Mouse (Mus musculus): ENCODE results near the gene Spata20. TPM values are rescaled to one million over a fixed set of nuclear protein-coding genes. Genes with fewer than 3 reads are reported as not detected.

The Spata20 gene
- polyA plus RNA-seq (2014; fragmentation: Illumina TruSeq; extraction: RNeasy Lipid Tissue Mini Kit (QIAGEN cat#74804); ENCODE audit: low read depth, low replicate concordance), result 0.21 TPM

GRCm38 (mm10) chr11:94486001-94486400 is at the start of gene Spata20:
Gene Spata20 (minus strand): TSS chr11:94486179.

GRCm38 (mm10) chr11:94521219-94521843 is 35.4 kb upstream of the Spata20 start, which contains the start of gene Mycbpap:
Gene Mycbpap (minus strand): TSS chr11:94521742.

GRCm38 (mm10) chr11:94499661-94500152 is 13.7 kb upstream of the Spata20 start, which contains the start of gene Epn3:
Gene Epn3 (minus strand): TSS chr11:94499974.

GRCm38 (mm10) chr11:94473707-94474543 is 12.1 kb downstream of the Spata20 start, which contains the start of gene Cacna1g:
Gene Cacna1g (minus strand): TSS chr11:94474198.

Other genes with a start within 250 kb of the Spata20 start
- 6.1 TPM for gene Wfikkn2, start 240.2 kb downstream of the Spata20 start, polyA plus RNA-seq (2014; fragmentation: Illumina TruSeq; extraction: RNeasy Lipid Tissue Mini Kit (QIAGEN cat#74804); ENCODE audit: low read depth, low replicate concordance)
- not detected for gene Gm21885, start 204.3 kb downstream of the Spata20 start, polyA plus RNA-seq (2014; fragmentation: Illumina TruSeq; extraction: RNeasy Lipid Tissue Mini Kit (QIAGEN cat#74804); ENCODE audit: low read depth, low replicate concordance)
- 70.5 TPM for gene Luc7l3, start 164.2 kb downstream of the Spata20 start, polyA plus RNA-seq (2014; fragmentation: Illumina TruSeq; extraction: RNeasy Lipid Tissue Mini Kit (QIAGEN cat#74804); ENCODE audit: low read depth, low replicate concordance)
- gene Ankrd40, start 158.2 kb downstream of the Spata20 start, polyA plus RNA-seq (2014; fragmentation: Illumina TruSeq; extraction: RNeasy Lipid Tissue Mini Kit (QIAGEN cat#74804); ENCODE audit: low read depth, low replicate concordance), result 316 TPM
- gene Abcc3, start 93.2 kb downstream of the Spata20 start, polyA plus RNA-seq (2014; fragmentation: Illumina TruSeq; extraction: RNeasy Lipid Tissue Mini Kit (QIAGEN cat#74804); ENCODE audit: low read depth, low replicate concordance), result 1.2 TPM
- 28.5 TPM for gene Cacna1g, start 12.0 kb downstream of the Spata20 start, polyA plus RNA-seq (2014; fragmentation: Illumina TruSeq; extraction: RNeasy Lipid Tissue Mini Kit (QIAGEN cat#74804); ENCODE audit: low read depth, low replicate concordance)
- 22.0 TPM for gene Epn3, start 13.8 kb upstream of the Spata20 start, polyA plus RNA-seq (2014; fragmentation: Illumina TruSeq; extraction: RNeasy Lipid Tissue Mini Kit (QIAGEN cat#74804); ENCODE audit: low read depth, low replicate concordance)
- gene Mycbpap, start 35.6 kb upstream of the Spata20 start, polyA plus RNA-seq (2014; fragmentation: Illumina TruSeq; extraction: RNeasy Lipid Tissue Mini Kit (QIAGEN cat#74804); ENCODE audit: low read depth, low replicate concordance), result 0.42 TPM
- gene Rsad1, start 63.1 kb upstream of the Spata20 start, polyA plus RNA-seq (2014; fragmentation: Illumina TruSeq; extraction: RNeasy Lipid Tissue Mini Kit (QIAGEN cat#74804); ENCODE audit: low read depth, low replicate concordance), result 8.5 TPM
- 3.3 TPM for gene Chad, start 78.9 kb upstream of the Spata20 start, polyA plus RNA-seq (2014; fragmentation: Illumina TruSeq; extraction: RNeasy Lipid Tissue Mini Kit (QIAGEN cat#74804); ENCODE audit: low read depth, low replicate concordance)
- 24.4 TPM for gene Acsf2, start 115.7 kb upstream of the Spata20 start, polyA plus RNA-seq (2014; fragmentation: Illumina TruSeq; extraction: RNeasy Lipid Tissue Mini Kit (QIAGEN cat#74804); ENCODE audit: low read depth, low replicate concordance)
- 32.7 TPM for gene Lrrc59, start 143.6 kb upstream of the Spata20 start, polyA plus RNA-seq (2014; fragmentation: Illumina TruSeq; extraction: RNeasy Lipid Tissue Mini Kit (QIAGEN cat#74804); ENCODE audit: low read depth, low replicate concordance)
- 77.7 TPM for gene Mrpl27, start 167.6 kb upstream of the Spata20 start, polyA plus RNA-seq (2014; fragmentation: Illumina TruSeq; extraction: RNeasy Lipid Tissue Mini Kit (QIAGEN cat#74804); ENCODE audit: low read depth, low replicate concordance)
- not detected for gene Eme1, start 167.8 kb upstream of the Spata20 start, polyA plus RNA-seq (2014; fragmentation: Illumina TruSeq; extraction: RNeasy Lipid Tissue Mini Kit (QIAGEN cat#74804); ENCODE audit: low read depth, low replicate concordance)
- gene Xylt2, start 191.3 kb upstream of the Spata20 start, polyA plus RNA-seq (2014; fragmentation: Illumina TruSeq; extraction: RNeasy Lipid Tissue Mini Kit (QIAGEN cat#74804); ENCODE audit: low read depth, low replicate concordance), result 8.4 TPM
- not detected for gene Gm11541, start 218.3 kb upstream of the Spata20 start, polyA plus RNA-seq (2014; fragmentation: Illumina TruSeq; extraction: RNeasy Lipid Tissue Mini Kit (QIAGEN cat#74804); ENCODE audit: low read depth, low replicate concordance)